Mouse (Mus musculus) macrophage (primary cell): ENCODE results near the gene Gramd1a. TPM values are rescaled to one million over a fixed set of nuclear protein-coding genes. Genes with fewer than 3 reads are reported as not detected.

Experiments
- H3K27ac ChIP-seq: fragments of 350-480 bp; formaldehyde crosslinking; 2 replicates; pipeline ENCODE4 v1.9.0; 2021
- H3K36me3 ChIP-seq: fragments of 350-480 bp; formaldehyde crosslinking; 2 replicates; pipeline ENCODE4 v1.9.0; 2021; ENCODE audit errors: inconsistent target
- H3K4me3 ChIP-seq: fragments of 350-480 bp; formaldehyde crosslinking; 2 replicates; pipeline ENCODE4 v1.9.0; 2021; ENCODE audit errors: inconsistent target
- H3K79me2 ChIP-seq: fragments of 350-480 bp; formaldehyde crosslinking; 2 replicates; pipeline ENCODE4 v1.9.0; 2021; ENCODE audit errors: inconsistent target
- WGBS: methylation state at CpG from one replicate; pipeline ENCODE4 v1.1.7; 2026; ENCODE audit warnings: inconsistent platforms; ENCODE audit not compliant: missing documents; 5-methylcytosine and 5-hydroxymethylcytosine counted together
- polyA plus RNA-seq: library from polyadenylated mRNA; stranded (reverse); fragments of 250-400 nt; gene quantifications from 3 replicates; pipeline ENCODE4 v1.2.4, GENCODE M21; 2018; ENCODE audit warnings: inconsistent platforms

Gramd1a gene
- polyA plus RNA-seq, 1 experiment from 2014 or later, result 30.4 TPM

DNA sequence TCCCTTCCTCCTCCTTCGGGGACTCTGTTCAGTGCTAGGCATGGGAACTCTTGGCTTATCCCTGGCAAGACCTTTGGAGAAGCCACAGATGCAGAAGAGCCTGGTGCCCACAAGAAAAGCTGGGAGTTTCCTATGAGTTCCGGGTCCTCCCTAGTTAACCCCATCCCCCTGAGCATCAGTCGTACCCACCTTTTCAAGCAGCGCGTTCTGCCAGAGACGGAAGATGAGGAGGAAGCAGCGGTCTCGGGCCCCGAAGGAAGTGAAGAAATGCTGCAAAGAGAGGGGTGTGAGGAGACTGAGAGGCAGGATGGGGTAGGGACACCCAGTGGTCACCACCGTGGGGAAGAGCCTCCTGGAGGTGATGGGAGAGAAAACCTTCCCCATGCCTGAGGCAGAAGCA, 14.8 kb downstream of the Gramd1a start:
- peaks cover 73% of the 10 kb centered on the region for H3K36me3 ChIP-seq
- 93% methylated on average over 10 of the region's 10 CpGs for WGBS
- peaks cover 26% of the 10 kb centered on the region for H3K79me2 ChIP-seq
- H3K4me3 ChIP-seq, result no peak overlapping the region
- no peak overlapping the region for H3K27ac ChIP-seq

DNA sequence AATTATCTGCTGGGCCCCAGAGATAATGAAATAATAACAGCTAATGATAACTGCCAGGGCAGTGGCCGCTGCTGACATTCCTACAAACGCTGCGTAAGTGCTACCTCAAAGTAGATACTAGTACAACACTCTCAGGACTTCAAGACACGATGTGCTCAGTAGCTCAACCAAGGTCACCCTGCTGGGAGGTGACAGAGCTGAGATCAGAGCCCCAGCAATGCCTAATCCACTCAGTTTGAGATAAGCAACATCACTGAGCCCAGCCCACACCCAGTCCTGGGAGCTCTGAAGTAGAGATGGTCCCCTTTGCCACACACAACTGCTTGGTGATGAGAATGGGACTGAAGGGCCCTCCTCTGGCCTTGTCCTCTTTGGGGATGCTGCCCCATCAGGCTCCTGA, 15.4 kb downstream of the Gramd1a start:
- H3K79me2 ChIP-seq, result peaks cover 20% of the 10 kb centered on the region
- H3K4me3 ChIP-seq, result no peak overlapping the region
- WGBS, result 95% methylated on average over 4 of the region's 4 CpGs
- no peak overlapping the region for H3K27ac ChIP-seq
- peaks cover 79% of the 10 kb centered on the region for H3K36me3 ChIP-seq

DNA sequence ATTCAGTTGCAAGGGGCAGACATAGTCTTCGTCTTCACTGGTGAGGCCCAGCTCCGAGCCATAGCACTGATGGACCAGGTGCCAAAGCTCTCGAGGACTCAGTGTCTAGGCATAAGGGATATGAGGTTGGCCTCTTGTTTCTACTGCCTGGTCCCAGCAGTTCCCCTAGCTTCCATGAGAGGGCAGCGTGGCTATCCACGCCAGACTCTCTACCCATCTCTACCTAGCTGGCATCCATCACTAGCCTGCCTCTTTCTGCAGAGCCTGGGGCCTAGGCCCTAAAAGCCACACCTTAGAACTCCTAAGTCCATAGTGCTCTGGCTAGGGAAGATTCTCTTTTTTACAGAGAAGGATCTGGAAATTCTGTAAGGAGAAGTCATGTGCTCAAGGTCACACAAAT, 15.9 kb downstream of the Gramd1a start:
- no peak overlapping the region for H3K4me3 ChIP-seq
- WGBS, result 63% methylated on average over 5 of the region's 5 CpGs
- no peak overlapping the region for H3K27ac ChIP-seq
- H3K79me2 ChIP-seq, result peaks cover 14% of the 10 kb centered on the region
- H3K36me3 ChIP-seq, result peaks cover 85% of the 10 kb centered on the region

DNA sequence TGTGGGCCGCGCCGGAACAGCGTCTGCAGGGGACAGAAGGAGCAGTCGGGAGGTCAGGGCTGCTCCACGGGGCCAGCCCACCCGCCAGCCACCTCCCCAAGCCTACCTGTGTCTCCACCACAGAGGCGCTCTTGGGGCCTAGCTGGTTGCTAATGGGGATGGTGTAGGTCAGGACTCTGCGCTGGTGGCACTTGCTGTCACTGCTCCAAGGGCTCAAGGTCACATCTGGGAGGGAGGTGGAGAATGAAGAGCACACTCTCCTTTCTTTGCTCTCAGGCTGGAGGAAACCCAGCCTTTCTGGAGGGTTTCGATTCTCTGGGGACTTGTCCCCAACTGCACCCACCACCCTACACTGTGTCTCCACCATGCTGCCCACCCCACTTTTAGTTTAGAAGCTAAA, 20.0 kb downstream of the Gramd1a start:
- Histone ChIP-seq H3K4me3 (no peak overlapping the region), H3K79me2 (no peaks in the 10 kb centered on the region), H3K36me3 (peaks cover 89% of the 10 kb centered on the region), H3K27ac (no peak overlapping the region)
- WGBS, result 97% methylated on average over 10 of the region's 10 CpGs

DNA sequence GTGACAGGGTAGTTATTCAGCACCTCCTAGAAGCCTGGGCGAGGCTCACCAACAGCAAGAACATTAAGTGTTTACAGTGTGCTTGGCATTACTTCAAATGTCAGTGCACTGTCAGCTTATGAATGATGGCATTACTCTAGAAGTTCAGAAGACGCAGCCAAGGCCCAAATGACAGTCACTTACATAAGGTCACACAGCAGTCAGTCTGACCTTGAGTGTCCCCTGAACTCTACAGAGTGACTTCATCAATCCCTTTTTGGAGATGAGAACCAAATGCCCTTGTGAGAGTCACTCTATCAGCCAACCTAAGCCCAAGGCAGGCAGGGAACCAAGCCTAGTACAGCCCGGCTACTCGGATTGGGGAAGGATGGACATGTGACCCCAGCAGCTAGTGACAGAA, 23.8 kb downstream of the Gramd1a start:
- H3K27ac ChIP-seq, result no peak overlapping the region
- H3K4me3 ChIP-seq, result no peak overlapping the region
- WGBS, result 88% methylated on average over 4 of the region's 4 CpGs

DNA sequence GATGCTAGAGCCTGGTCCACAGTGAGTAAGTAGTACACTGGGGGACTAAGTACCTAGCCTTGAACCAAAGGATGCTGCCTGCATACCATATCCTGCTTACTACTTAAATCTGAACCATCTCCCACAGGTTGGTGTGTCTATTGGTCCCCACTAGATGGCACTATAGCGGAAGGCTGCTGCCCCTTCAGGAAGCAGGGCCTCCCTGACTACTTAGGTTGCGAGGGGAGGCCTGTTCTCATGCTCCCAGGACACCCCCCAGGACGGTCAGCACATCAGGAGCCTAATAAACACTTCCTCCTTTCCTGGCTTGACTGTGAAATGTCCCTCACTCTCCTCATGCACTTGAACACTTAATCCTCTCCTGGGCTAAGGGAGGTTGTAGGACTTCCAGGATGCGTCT, 24.9 kb downstream of the Gramd1a start:
- WGBS, result 35% methylated on average over 4 of the region's 4 CpGs
- H3K4me3 ChIP-seq, result no peak overlapping the region
- H3K36me3 ChIP-seq, result peaks cover 58% of the 10 kb centered on the region
- no peaks in the 10 kb centered on the region for H3K79me2 ChIP-seq
- no peak overlapping the region for H3K27ac ChIP-seq

More for the DNA sequence above, 23.8 kb downstream of the Gramd1a start:
- H3K79me2 ChIP-seq, result no peaks in the 10 kb centered on the region
- H3K36me3 ChIP-seq, result peaks cover 68% of the 10 kb centered on the region

DNA sequence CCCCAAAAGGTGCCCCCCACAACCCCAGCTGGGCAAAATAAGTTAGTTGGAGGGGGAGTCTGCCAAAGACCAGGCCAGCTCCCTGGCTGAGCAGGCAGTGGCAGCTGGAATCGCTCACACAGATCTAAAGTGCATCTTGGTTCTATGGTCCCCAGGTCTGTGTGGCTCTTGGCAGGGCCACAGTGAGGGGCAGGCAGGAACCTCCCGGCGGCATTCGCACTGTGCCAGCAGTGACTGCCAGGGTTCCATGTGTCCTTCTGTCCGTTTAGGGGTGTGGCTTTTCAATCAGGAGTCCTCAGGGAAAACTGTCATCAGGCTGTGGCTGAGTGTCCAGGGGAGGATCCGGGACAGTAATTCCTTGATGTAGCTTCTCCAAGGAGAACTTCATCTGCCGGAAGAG, 25.5 kb downstream of the Gramd1a start:
- no peaks in the 10 kb centered on the region for H3K79me2 ChIP-seq
- H3K36me3 ChIP-seq, result peaks cover 52% of the 10 kb centered on the region
- no peak overlapping the region for H3K4me3 ChIP-seq
- WGBS, result 96% methylated on average over 7 of the region's 7 CpGs
- H3K27ac ChIP-seq, result no peak overlapping the region

DNA sequence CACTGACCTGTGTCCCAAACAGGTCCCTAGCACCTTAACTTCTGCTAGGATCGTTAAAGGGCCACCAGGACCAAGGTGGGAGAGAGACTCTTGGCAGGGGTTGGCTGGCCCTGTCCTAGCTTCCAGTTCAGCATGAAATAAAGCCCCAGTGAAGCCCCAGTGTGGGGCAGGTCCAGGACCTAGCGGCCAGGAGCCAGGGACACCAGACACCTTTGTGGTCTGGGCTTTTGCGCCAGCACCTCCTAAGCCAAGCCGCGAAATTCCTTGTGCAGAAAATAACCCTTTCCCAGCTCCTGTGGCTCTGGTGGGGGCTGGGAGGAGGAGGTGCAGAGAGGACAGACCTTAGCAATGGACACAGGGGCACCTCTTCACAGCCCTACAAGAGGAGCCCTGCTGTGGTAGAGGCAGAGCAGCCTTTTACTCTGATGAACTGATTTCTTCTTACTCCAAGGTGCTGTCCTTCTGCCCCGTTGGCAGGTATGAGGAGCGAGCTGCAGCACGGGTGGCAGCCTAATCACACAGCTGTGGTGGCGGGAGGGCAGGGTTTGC, 27.5 kb downstream of the Gramd1a start:
- Histone ChIP-seq H3K4me3 (no peak overlapping the region), H3K27ac (no peak overlapping the region), H3K79me2 (no peaks in the 10 kb centered on the region), H3K36me3 (peaks cover 32% of the 10 kb centered on the region)
- 85% methylated on average over 9 of the region's 9 CpGs for WGBS

DNA sequence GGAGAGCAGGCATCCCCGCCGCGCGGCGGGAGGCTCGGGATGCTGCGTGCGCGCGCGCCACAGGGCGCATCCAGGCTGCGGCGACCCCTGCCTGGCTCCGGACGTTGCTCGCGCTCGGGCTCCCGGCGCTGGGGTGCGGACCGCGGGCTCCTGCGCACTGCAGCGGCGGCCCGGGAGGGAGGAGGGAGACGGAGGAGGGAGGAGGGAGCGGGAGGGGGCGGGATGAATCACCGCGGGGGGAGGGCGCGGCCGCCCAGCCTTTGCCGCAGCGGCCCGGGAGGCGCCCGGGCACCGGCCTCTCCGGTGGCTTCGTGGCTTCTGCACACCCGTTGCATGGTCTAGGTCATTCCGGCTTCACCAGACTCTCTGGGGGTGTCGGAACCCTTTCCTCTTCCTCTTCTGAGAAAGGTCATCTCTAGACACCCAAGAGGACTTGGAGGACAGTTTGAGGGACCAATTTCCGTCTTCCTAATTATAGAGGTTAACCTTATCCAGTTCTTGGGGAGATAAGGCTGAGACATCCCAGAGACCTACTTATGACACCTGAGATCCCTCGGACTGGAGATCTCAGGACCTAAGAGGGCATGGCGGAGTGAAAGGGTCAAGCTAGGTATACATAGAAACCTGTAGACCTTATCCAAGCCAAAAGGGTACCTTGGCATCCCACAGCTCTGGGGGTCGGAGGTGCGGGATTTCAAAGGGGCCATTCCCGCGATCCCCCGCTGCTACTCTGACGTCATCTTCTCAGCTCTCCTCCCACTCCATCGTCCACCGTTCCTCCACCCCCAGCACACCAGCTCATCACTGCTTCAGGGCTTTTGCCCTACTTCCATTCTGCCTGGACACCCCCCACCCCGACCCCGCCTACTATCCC, 28.6 kb downstream of the Gramd1a start, which contains the start of gene Scn1b:
Gene Scn1b (minus strand): TSS at position 153 of the 874 bp plus-strand sequence.
- Histone ChIP-seq H3K79me2 (no peaks in the 10 kb centered on the region), H3K4me3 (no peak within 1 kb of the TSS), H3K36me3 (peaks cover 21% of the 10 kb centered on the region), H3K27ac (no peak within 1 kb of the TSS)
- 5% methylated on average over 37 of the region's 60 CpGs for WGBS

DNA sequence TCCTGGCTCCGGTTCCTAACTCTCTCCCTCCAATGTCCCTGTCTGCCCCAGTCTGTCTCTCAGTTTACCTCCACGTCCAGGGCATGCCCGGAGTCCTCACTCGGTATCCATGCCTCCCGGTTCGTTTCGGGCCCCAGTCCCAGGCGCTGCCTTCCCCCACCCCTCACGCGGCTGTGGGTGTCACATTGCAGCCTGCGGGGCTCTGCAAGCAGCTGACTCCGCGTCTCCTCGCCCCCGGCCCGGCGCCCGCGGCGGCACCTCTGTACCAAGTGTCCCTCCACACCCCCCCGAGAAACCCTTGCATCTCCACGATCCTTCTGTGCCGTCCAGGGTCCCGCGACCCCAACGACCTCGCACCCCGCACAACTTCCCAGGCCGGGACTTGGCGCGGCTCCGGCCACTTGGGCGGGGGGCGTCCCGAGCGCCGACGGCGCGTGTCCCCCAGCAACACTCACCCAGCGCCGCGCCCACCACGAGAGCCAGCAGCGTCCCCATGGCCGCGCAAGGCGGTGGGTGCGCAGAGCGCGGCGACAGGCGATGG, 29.4 kb downstream of the Gramd1a start:
- H3K79me2 ChIP-seq, result no peaks in the 10 kb centered on the region
- H3K4me3 ChIP-seq, result no peak overlapping the region
- no peak overlapping the region for H3K27ac ChIP-seq
- 3% methylated on average over 53 of the region's 53 CpGs for WGBS
- H3K36me3 ChIP-seq, result peaks cover 14% of the 10 kb centered on the region

DNA sequence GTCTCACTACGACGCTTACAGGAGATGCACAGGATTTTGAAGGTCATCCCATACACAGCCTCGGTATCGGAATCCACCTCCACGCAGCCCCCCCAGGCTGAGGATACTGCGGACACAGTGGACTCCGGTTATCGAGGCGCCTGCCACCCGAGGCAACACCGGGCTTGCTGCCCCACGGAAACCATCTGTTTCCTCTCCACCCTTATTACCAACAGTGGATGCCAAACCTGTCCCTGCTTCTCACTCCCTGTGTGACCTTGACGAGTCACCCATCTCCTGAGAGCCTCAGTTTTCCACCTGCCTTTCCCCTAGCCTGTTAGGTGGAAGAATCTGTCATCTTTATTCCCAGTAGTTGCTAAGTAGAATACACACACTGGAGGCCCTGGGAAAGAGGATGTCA, 30.6 kb downstream of the Gramd1a start:
- Histone ChIP-seq H3K36me3 (peaks cover 10% of the 10 kb centered on the region), H3K27ac (no peak overlapping the region), H3K79me2 (no peaks in the 10 kb centered on the region), H3K4me3 (no peak overlapping the region)
- WGBS, result 19% methylated on average over 13 of the region's 13 CpGs

DNA sequence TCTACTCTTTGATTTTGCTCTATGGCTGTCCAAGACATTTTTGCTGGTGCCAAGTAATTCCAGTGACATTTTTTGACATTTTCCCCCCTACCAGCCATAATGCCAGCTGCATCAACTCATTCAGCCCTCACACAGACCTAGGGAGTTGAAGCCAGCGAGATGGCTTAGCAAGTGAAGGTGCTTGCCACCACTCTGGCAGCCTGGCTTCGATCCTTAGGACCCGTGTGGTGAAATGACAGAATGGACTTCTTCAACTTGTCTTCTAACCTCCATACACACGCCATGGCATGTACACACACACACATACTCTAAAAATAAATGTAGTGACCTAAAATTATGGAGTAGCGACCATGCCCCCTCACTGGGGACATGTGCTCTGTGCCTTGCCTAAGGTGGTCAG, 31.3 kb downstream of the Gramd1a start:
- 84% methylated on average over 5 of the region's 5 CpGs for WGBS
- H3K79me2 ChIP-seq, result no peaks in the 10 kb centered on the region
- H3K36me3 ChIP-seq, result peaks cover 2% of the 10 kb centered on the region
- H3K27ac ChIP-seq, result no peak overlapping the region
- H3K4me3 ChIP-seq, result no peak overlapping the region

DNA sequence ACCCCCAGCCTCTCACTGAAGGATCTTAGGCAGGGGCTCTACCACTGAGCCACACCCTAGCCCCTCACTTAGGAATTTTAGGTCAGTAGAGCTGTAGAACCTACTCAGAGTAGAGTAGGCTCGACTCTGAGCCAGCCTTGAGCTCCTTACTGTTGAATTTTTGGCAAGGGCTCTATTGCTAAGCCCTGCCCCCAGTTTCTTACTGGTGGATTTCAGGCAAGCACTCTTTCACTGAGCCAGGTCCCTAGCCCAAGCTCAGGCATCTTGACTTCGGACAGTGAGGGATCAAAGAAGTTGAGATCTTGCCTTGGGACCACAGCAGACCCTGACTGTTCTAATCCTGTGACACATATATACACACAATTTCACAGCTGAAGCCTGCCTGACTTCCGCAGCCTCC, 32.0 kb downstream of the Gramd1a start:
- Histone ChIP-seq H3K27ac (no peak overlapping the region), H3K36me3 (no peaks in the 10 kb centered on the region), H3K79me2 (no peaks in the 10 kb centered on the region), H3K4me3 (no peak overlapping the region)
- WGBS, result 87% methylated on average over 3 of the region's 3 CpGs

DNA sequence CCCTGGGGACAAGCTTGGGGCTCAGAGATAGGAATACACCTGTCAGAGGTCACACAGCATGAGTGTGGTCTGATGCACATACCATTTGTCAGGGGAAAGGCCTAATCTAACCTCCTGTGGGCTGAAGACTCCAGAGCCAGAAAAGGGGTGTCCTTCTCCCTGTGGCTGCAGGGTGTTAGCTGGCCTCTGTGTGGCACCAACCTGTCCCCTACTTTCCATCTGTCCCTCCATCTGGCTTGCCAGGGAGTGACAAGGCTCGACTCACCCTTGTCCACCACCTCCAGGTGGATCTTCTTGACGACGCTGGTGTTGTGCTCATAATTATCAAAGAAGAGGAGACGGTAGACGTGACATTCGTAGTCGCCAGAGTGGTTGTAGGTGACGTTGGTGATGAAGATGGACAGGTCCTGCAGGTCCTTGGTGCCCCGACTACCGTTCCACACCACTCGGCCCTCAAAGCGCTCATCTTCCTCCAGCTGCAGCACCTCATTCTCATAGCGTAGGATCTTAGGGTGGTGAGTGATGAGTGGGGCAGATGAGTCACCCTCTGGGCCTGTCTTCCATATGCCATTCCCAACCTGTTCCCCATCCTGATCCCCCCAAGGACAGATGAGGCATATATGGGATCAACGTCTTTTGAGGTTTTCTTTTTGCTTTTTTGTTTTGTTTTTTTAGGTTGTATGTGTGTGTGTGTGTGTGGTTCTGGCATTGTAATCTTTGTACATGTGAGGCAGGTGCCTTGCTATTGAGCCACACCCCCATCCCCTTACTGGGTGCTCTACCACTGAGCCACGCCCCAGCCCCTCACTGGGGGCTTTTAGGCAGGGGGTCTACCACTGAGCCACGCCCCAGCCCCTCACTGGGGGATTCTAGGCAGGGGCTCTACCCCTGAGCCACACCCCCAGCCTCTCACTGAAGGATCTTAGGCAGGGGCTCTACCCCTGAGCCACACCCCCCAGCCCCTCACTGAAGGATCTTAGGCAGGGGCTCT, 32.8 kb downstream of the Gramd1a start:
- WGBS, result 94% methylated on average over 16 of the region's 16 CpGs
- H3K36me3 ChIP-seq, result no peaks in the 10 kb centered on the region
- H3K27ac ChIP-seq, result no peak overlapping the region
- H3K79me2 ChIP-seq, result no peaks in the 10 kb centered on the region
- H3K4me3 ChIP-seq, result no peak overlapping the region
